Mouse (Mus musculus): Measurements from ENCODE around the gene Capza3. TPM values are rescaled to one million over a fixed set of nuclear protein-coding genes. Genes with fewer than 3 reads are reported as not detected.

Gene Capza3
- not detected in 2 replicates for polyA plus RNA-seq (2016; fragmentation: Nextera tagmentation; extraction: Ambion mirVana)

DNA sequence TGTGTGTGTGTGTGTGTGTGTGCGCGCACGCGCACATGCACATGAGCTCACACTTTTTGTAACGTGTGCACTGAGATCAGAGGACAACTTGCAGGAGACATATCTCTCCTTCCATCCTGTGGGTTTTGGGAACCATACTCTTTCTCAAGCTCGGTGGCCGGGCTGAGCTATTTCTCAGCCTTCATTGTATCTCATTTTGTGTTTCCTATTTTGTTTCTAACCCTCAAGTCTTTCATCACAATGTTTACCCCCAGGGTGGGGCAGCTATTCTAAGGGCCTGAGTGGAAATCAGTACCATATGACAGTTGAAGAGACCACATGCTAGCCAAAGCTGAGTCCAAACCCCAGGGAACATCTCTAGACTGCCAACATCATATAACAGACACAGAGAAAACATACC is at the start of gene Capza3:
Gene Capza3, plus strand, starts transcription at position 301 of the 400 bp plus-strand sequence.
- Histone ChIP-seq H3K4me2 (replicated peaks) (no peak within 1 kb of the TSS), H3K9ac (no peak within 1 kb of the TSS), H3K27ac (no peak within 1 kb of the TSS), H3K36me3 (no peaks in the 10 kb centered on the region), H3K4me1 (no peaks in the 10 kb centered on the region), H3K9me3 (no peaks in the 10 kb centered on the region), H3K4me3 (no peak within 1 kb of the TSS), H3K27me3 (no peaks in the 10 kb centered on the region)
- ATAC-seq (ENCODE audit: insufficient number of reproducible peaks, insufficient read depth, low FRiP score, low TSS enrichment), result no peak
- WGBS, result 79% methylated on average over 7 of the region's 7 CpGs

DNA sequence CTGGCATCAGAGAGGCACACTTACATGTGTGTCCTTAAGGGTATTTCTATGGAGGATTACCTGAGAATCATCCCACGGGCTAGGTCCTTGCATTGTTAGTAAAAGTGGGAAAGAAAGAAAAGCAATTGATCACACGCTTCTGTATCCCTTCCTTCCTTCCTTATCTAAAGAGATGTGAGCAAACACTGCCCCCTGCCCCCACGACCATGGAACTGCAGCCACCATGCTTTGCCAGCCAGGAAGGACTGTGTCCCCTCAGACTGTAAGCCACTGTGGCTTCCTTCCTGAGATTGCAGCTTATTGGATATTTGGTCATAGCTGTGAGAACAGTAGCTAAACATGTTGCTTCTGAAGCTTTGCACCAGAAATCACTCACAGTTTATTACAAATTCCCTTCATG is 35.9 kb upstream of the Capza3 start:
- H3K9ac ChIP-seq, result no peak overlapping the region
- no peaks in the 10 kb centered on the region; the same call in 1 of the 2 replicates for H3K9me3 ChIP-seq
- H3K4me2 ChIP-seq (replicated peaks), result no peak overlapping the region
- H3K27me3 ChIP-seq, result no peaks in the 10 kb centered on the region
- H3K36me3 ChIP-seq, result no peaks in the 10 kb centered on the region
- H3K27ac ChIP-seq, result no peak overlapping the region
- ATAC-seq (ENCODE audit: insufficient number of reproducible peaks, insufficient read depth, low FRiP score, low TSS enrichment), result no peak
- no peak overlapping the region for H3K4me3 ChIP-seq
- WGBS, result 91% methylated on average over 3 of the region's 3 CpGs
- H3K4me1 ChIP-seq, result no peaks in the 10 kb centered on the region

DNA sequence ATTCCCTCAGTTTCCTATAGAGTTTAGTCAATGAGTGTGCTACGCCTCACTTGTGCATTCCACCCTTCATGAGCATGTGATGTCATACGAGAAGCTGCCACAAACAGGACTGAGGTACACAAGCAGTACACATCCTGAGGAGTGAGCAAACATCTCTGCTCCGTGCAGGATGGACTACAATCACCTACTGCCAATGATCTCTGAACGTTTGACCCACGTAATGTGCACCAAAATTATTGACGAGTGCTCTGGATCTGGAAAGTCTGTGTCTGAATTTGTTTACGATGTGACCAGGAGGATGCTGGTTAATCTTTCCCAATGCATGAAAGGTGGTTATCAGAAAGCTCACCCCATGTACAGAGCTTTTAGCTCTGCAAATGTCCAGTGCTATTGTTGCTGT is 16.6 kb upstream of the Capza3 start:
- Histone ChIP-seq H3K4me3 (no peak overlapping the region), H3K27me3 (no peaks in the 10 kb centered on the region), H3K27ac (no peak overlapping the region), H3K4me2 (replicated peaks) (no peak overlapping the region), H3K4me1 (no peaks in the 10 kb centered on the region), H3K36me3 (no peaks in the 10 kb centered on the region), H3K9ac (no peak overlapping the region), H3K9me3 (no peaks in the 10 kb centered on the region)
- ATAC-seq (ENCODE audit: insufficient number of reproducible peaks, insufficient read depth, low FRiP score, low TSS enrichment), result no peak
- 81% methylated on average over 7 of the region's 7 CpGs for WGBS

DNA sequence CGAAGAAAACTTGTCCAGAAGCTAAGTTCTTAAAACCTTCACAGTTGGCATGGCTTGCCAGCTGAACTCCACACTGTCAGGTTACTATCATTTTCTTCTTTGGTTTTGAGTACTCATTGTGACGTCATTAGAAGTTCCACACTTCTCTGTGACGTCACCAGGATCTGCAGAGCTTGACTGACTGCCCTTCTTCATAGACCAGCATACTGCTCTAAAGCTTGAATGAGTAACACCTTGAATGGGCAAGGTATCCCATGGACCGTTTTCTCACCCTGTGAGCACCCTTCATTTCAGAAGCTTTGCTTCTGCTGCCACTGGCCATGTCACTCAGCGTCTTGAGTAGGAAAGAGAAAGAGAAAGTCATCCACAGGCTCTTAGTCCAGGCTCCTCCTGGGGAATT is 305 bp downstream of the Capza3 start, which contains the start of gene Plcz1:
Gene Plcz1, minus strand, starts transcription at position 101 of the 400 bp plus-strand sequence.
- 84% methylated on average over 5 of the region's 5 CpGs for WGBS

DNA sequence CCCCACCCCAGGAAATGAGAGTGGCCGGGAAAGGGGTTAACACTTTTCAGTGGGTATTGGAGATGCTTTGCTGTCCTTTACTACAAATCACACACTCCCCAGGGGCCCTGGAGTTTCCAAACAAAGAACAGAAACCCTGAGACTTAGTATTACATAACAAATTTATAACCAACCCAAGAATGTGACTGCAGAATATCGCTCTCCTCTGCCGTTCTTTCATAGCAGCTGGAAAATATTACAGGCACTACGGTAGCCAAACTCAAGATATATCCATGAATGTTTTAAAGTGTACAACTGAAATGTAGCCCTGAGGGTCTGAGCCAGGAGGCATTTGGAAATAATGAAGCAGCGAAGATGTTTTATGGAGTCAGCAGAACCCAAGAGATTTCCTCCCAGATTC is 10.4 kb downstream of the Capza3 start:
- no peak overlapping the region for H3K4me2 ChIP-seq (replicated peaks)
- WGBS, result 37% methylated on average over 5 of the region's 5 CpGs
- no peak for ATAC-seq (ENCODE audit: insufficient number of reproducible peaks, insufficient read depth, low FRiP score, low TSS enrichment)
- peak overlapping the region; percentile 46; the same call in 1 of the 2 replicates for H3K27ac ChIP-seq
- H3K36me3 ChIP-seq, result no peaks in the 10 kb centered on the region
- H3K27me3 ChIP-seq, result no peaks in the 10 kb centered on the region
- H3K9me3 ChIP-seq, result no peaks in the 10 kb centered on the region
- no peak overlapping the region for H3K9ac ChIP-seq
- H3K4me3 ChIP-seq, result no peak overlapping the region
- H3K4me1 ChIP-seq, result no peaks in the 10 kb centered on the region; the same call in 1 of the 2 replicates

More for the DNA sequence above, 305 bp downstream of the Capza3 start, which contains the start of gene Plcz1:
- Histone ChIP-seq H3K36me3 (no peaks in the 10 kb centered on the region), H3K27ac (no peak within 1 kb of the TSS), H3K9me3 (no peaks in the 10 kb centered on the region), H3K4me3 (no peak within 1 kb of the TSS), H3K27me3 (no peaks in the 10 kb centered on the region), H3K4me1 (no peaks in the 10 kb centered on the region), H3K4me2 (replicated peaks) (no peak within 1 kb of the TSS), H3K9ac (no peak within 1 kb of the TSS)
- ATAC-seq (ENCODE audit: insufficient number of reproducible peaks, insufficient read depth, low FRiP score, low TSS enrichment), result no peak

DNA sequence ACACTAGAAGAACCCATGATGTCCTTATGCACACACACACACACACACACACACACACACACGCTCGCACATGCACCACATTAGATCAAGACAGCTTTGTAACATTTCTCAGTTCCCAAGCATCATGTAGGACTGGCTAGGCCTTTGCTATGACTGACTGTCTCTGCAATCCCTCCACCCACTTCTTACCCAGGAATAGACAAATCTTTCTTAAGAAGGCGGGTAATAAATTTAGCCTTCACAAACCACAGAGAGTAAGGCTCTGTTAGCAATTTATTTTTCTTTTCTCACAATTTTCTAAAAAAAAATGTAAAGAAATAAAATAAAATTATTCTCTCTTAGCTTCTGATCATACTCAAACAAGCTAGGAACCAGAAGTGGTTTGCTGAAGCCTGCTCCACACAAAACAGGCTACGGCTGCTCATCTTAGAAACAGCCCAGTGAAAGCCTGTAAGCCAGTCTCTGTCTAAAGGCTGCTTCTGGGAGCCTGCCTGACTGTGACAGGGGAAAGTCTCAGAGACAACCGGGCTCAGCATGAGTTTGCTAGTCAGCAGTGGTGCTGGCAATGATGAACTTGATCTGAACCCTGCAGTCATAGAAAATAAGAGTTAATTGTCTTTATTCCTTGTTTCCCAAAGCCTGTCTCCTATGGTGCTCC is 13.3 kb downstream of the Capza3 start:
- Histone ChIP-seq H3K9me3 (no peaks in the 10 kb centered on the region), H3K4me2 (replicated peaks) (no peak overlapping the region), H3K27ac (no peak overlapping the region), H3K4me1 (no peaks in the 10 kb centered on the region; the same call in 1 of the 2 replicates), H3K27me3 (no peaks in the 10 kb centered on the region), H3K9ac (no peak overlapping the region), H3K4me3 (no peak overlapping the region), H3K36me3 (no peaks in the 10 kb centered on the region)
- WGBS, result 67% methylated on average over 5 of the region's 5 CpGs
- ATAC-seq (ENCODE audit: insufficient number of reproducible peaks, insufficient read depth, low FRiP score, low TSS enrichment), result no peak

DNA sequence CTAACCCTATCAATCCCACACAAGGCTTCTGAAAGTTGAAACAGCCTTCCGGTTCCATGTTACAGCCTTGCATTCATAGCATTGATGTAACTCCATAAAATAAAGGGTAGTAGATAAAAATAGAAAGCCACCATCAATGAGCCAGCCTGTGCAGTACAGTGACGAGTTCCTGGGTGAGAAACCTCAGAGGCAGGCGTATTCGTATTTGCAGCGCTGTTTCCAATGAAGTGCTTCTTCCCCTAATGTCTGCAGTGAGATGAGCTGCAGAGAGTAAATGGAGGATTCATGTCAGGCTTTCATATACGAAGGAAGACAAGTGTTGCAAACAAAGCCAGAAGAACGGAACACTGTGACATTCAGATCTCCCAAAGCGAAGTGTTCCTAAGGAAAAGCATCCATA is 28.1 kb downstream of the Capza3 start:
- WGBS, result 86% methylated on average over 8 of the region's 8 CpGs
- no peaks in the 10 kb centered on the region for H3K4me1 ChIP-seq
- no peak overlapping the region for H3K4me2 ChIP-seq (replicated peaks)
- no peaks in the 10 kb centered on the region for H3K27me3 ChIP-seq
- no peaks in the 10 kb centered on the region for H3K36me3 ChIP-seq
- no peak overlapping the region for H3K9ac ChIP-seq
- H3K9me3 ChIP-seq, result peaks cover 7% of the 10 kb centered on the region; the same call in 1 of the 2 replicates
- no peak overlapping the region for H3K27ac ChIP-seq
- H3K4me3 ChIP-seq, result no peak overlapping the region
- ATAC-seq (ENCODE audit: insufficient number of reproducible peaks, insufficient read depth, low FRiP score, low TSS enrichment), result no peak

DNA sequence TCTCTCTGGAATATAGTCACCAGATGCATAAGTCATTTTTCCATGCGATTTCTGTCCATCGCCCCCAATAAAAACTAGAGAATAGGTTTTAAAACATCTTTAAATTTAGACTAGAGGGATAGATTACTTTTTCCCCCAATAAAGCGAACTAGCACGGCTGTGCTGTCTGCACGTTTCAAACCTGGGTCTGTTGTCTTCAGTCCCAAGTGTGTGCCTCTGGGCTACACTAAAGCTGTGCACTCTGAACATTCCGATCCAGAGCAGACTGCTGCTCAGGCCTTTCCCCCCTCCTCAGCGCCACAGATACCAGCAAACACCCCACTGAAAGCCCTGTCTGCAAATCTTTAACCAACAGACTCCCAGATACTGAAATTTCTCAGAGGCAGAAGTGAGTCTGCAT is 39.9 kb downstream of the Capza3 start:
- Histone ChIP-seq H3K4me2 (replicated peaks) (no peak overlapping the region), H3K4me1 (no peaks in the 10 kb centered on the region), H3K36me3 (no peaks in the 10 kb centered on the region), H3K4me3 (no peak overlapping the region), H3K27me3 (no peaks in the 10 kb centered on the region), H3K27ac (no peak overlapping the region), H3K9me3 (no peaks in the 10 kb centered on the region), H3K9ac (no peak overlapping the region)
- no peak for ATAC-seq (ENCODE audit: insufficient number of reproducible peaks, insufficient read depth, low FRiP score, low TSS enrichment)
- 80% methylated on average over 7 of the region's 7 CpGs for WGBS

DNA sequence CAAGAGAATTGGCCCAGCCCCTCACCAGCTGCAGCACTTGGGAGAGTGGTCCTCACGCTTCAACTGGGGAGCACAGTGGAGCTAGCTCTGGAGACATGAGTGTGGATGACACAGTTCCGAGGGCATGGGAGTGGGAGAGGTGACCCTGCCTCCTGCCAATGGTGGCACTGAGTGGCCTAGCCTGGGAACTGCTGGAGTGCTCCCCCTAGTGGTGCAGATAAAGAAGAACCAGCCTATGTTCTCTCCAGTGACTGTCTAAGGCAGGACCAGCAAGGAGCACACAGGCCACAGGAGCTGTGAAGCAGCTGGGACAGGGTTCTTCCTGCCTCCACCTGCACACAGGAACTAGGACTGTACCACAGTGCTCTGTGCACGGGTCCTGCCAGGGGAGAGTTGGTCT is 40.7 kb downstream of the Capza3 start:
- WGBS, result 75% methylated on average over 3 of the region's 3 CpGs
- Histone ChIP-seq H3K27me3 (no peaks in the 10 kb centered on the region), H3K9me3 (no peaks in the 10 kb centered on the region), H3K4me2 (replicated peaks) (no peak overlapping the region), H3K9ac (no peak overlapping the region), H3K4me3 (no peak overlapping the region), H3K36me3 (no peaks in the 10 kb centered on the region), H3K4me1 (no peaks in the 10 kb centered on the region), H3K27ac (no peak overlapping the region)
- ATAC-seq (ENCODE audit: insufficient number of reproducible peaks, insufficient read depth, low FRiP score, low TSS enrichment), result peak; percentile 47; the same call in 1 of the 2 replicates

DNA sequence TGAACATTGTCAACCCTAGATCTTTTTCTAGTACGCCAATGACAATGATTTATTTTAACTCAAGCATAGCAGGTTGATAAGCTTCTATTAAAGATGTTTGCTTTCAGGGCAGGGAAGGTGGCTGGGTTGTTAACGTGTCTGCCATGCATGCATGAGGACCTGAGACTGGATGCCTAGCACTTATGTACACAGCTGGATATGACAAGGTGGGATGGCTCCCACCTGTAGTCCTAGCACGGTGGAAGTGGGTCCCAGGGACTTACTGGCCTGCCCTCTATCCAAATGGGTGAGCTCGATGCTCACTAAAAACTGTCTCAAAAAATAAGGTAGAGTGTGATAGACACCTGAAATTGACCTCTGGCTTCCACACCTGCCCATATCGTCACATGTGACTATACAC is 48.8 kb downstream of the Capza3 start:
- no peaks in the 10 kb centered on the region for H3K36me3 ChIP-seq
- H3K9me3 ChIP-seq, result no peaks in the 10 kb centered on the region
- H3K27ac ChIP-seq, result no peak overlapping the region
- H3K9ac ChIP-seq, result no peak overlapping the region
- 86% methylated on average over 5 of the region's 5 CpGs for WGBS
- H3K4me3 ChIP-seq, result no peak overlapping the region
- H3K4me2 ChIP-seq (replicated peaks), result no peak overlapping the region
- no peaks in the 10 kb centered on the region for H3K4me1 ChIP-seq
- ATAC-seq (ENCODE audit: insufficient number of reproducible peaks, insufficient read depth, low FRiP score, low TSS enrichment), result no peak
- H3K27me3 ChIP-seq, result no peaks in the 10 kb centered on the region
